Mouse (Mus musculus) CH12.LX (cell line): Measurements from ENCODE around the gene Gatad1. TPM values are rescaled to one million over a fixed set of nuclear protein-coding genes. Genes with fewer than 3 reads are reported as not detected.

Experiments
- DNase-seq: peaks from one replicate; pipeline ENCODE4 v3.0.0-alpha.2; 2013; ENCODE audit errors: extremely low read depth
- H3K27ac ChIP-seq: 2 replicates; pipeline ENCODE4 v1.5.1; 2012; ENCODE audit warnings: low read depth, mild to moderate bottlenecking, control low read depth, moderate library complexity; ENCODE audit not compliant: insufficient read depth
- H3K27me3 ChIP-seq: replicated peaks from 2 replicates; pipeline ENCODE3; 2012; ENCODE audit warnings: inconsistent platforms
- H3K36me3 ChIP-seq, 2 experiments: replicated peaks in 1 of 2; 2 replicates each; pipeline versions ENCODE3 to v1.6.1; 2012; ENCODE audit warnings: inconsistent platforms in 1 of 2, low read length in 1 of 2, mild to moderate bottlenecking in 1 of 2, mixed read lengths in 1 of 2, moderate library complexity in 1 of 2; ENCODE audit not compliant: control insufficient read depth in 1 of 2, insufficient read depth in 1 of 2
- H3K4me1 ChIP-seq, 2 experiments: 2 replicates each; pipeline ENCODE4 v1.6.1; 2012; ENCODE audit warnings: inconsistent platforms in 1 of 2, moderate library complexity in 1 of 2; ENCODE audit not compliant: insufficient read depth in 2 of 2, control insufficient read depth in 1 of 2
- H3K4me2 ChIP-seq: 2 replicates; pipeline ENCODE4 v1.6.1; 2012; ENCODE audit warnings: low read depth, mild to moderate bottlenecking, control low read depth; ENCODE audit not compliant: poor library complexity, insufficient read depth, severe bottlenecking
- H3K4me3 ChIP-seq, 3 experiments: fragments of 150-350 bp in 1 of 3; sonication (generic) in 1 of 3; replicated peaks in 1 of 3; 2 replicates each; pipeline versions ENCODE3 to v1.5.1; 2011 to 2012; ENCODE audit warnings: low read depth in 2 of 3, low read length in 2 of 3, mild to moderate bottlenecking in 2 of 3, moderate library complexity in 2 of 3, control low read depth in 1 of 3, improper control_type of control experiment in 1 of 3, inconsistent platforms in 1 of 3, mixed read lengths in 1 of 3; ENCODE audit not compliant: poor library complexity in 1 of 3
- H3K79me2 ChIP-seq: replicated peaks from 2 replicates; pipeline ENCODE4 v1.6.1; 2012; ENCODE audit warnings: mild to moderate bottlenecking, moderate library complexity; ENCODE audit not compliant: control insufficient read depth, poor library complexity, insufficient read depth, severe bottlenecking; ENCODE audit errors: extremely low read depth
- H3K9ac ChIP-seq: 2 replicates; pipeline ENCODE4 v1.6.1; 2012; ENCODE audit warnings: low read depth, mild to moderate bottlenecking, control low read depth, moderate library complexity; ENCODE audit not compliant: insufficient read depth
- H3K9me3 ChIP-seq: replicated peaks from 2 replicates; pipeline ENCODE3; 2012; ENCODE audit warnings: low read length, inconsistent platforms, mixed read lengths
- CHD1 ChIP-seq: IDR thresholded peaks from 2 replicates; pipeline ENCODE4 v1.6.1; 2012; ENCODE audit warnings: low read depth, low read length, improper control_type of control experiment, inconsistent platforms
- ELF1 ChIP-seq: IDR thresholded peaks from 2 replicates; pipeline ENCODE4 v1.6.1; 2014; ENCODE audit warnings: low read depth, mild to moderate bottlenecking, inconsistent platforms, low read length, improper control_type of control experiment
- EP300 ChIP-seq: IDR thresholded peaks from 2 replicates; pipeline ENCODE4 v1.6.1; 2011; ENCODE audit warnings: low read length, improper control_type of control experiment
- GABPA ChIP-seq: IDR thresholded peaks from 2 replicates; pipeline ENCODE4 v1.6.1; 2012; ENCODE audit warnings: low read depth, low read length, improper control_type of control experiment, inconsistent platforms; ENCODE audit not compliant: insufficient replicate concordance
- IRF4 ChIP-seq: IDR thresholded peaks from 2 replicates; pipeline ENCODE4 v1.6.1; 2014; ENCODE audit warnings: low read depth, mild to moderate bottlenecking, inconsistent platforms, low read length, improper control_type of control experiment
- JUN ChIP-seq: IDR thresholded peaks from 2 replicates; pipeline ENCODE4 v1.6.1; 2011; ENCODE audit warnings: low read depth, mild to moderate bottlenecking, low read length, improper control_type of control experiment, moderate library complexity; ENCODE audit not compliant: insufficient read depth
- KAT2A ChIP-seq: IDR thresholded peaks from 2 replicates; pipeline ENCODE4 v1.6.1; 2012; ENCODE audit warnings: low read length, improper control_type of control experiment, inconsistent platforms; ENCODE audit not compliant: insufficient replicate concordance
- MAFK ChIP-seq: IDR thresholded peaks from 2 replicates; pipeline ENCODE4 v1.6.1; 2011; ENCODE audit warnings: low read length, improper control_type of control experiment; ENCODE audit not compliant: insufficient replicate concordance
- MYC ChIP-seq: IDR thresholded peaks from 2 replicates; pipeline ENCODE4 v1.6.1; 2011; ENCODE audit warnings: low read depth, mild to moderate bottlenecking, improper control_type of control experiment, low read length
- RCOR1 ChIP-seq: conservative IDR thresholded peaks from 2 replicates; pipeline ENCODE4 v1.6.1; 2012; ENCODE audit warnings: low read depth, mild to moderate bottlenecking, inconsistent platforms, low read length, improper control_type of control experiment
- SIN3A ChIP-seq: IDR thresholded peaks from 2 replicates; pipeline ENCODE4 v1.6.1; 2012; ENCODE audit warnings: low read length, improper control_type of control experiment, inconsistent platforms
- USF1 ChIP-seq: IDR thresholded peaks from 2 replicates; pipeline ENCODE4 v1.6.1; 2014; ENCODE audit warnings: low read depth, mild to moderate bottlenecking, inconsistent platforms, low read length, improper control_type of control experiment
- ZC3H11A ChIP-seq: IDR thresholded peaks from 2 replicates; pipeline ENCODE4 v1.6.1; 2012; ENCODE audit warnings: low read depth, mild to moderate bottlenecking, inconsistent platforms, low read length, improper control_type of control experiment
- ZKSCAN1 ChIP-seq: IDR thresholded peaks from 2 replicates; pipeline ENCODE4 v1.6.1; 2012; ENCODE audit warnings: low read depth, inconsistent platforms, low read length, improper control_type of control experiment, borderline replicate concordance
- ZNF384 ChIP-seq: IDR thresholded peaks from 2 replicates; pipeline ENCODE4 v1.6.1; 2012; ENCODE audit warnings: low read depth, low read length, improper control_type of control experiment, inconsistent platforms
- dilution Hi-C: fragments of 300-500 bp; cut with MboI; formaldehyde crosslinking; loops from 2 replicates; pipeline ENCODE4 v1.14.3; 2020; ENCODE audit warnings: low sequenced_read_pairs; ENCODE audit not compliant: extremely low pct_unique_long_range_greater_than_20kb, extremely low pct_ligation_motif_present
- in situ Hi-C: fragments of 300-500 bp; cut with MboI; formaldehyde crosslinking; loops from 3 replicates; pipeline ENCODE4 v1.14.3; 2019; ENCODE audit warnings: low sequenced_read_pairs, low pct_ligation_motif_present, low pct_unique_long_range_greater_than_20kb, mixed read lengths
- polyA plus RNA-seq: library from polyadenylated mRNA; unstranded; fragments of >175 nt; gene quantifications from 2 replicates; pipeline ENCODE4 v1.2.1, GENCODE M21; 2012; ENCODE audit warnings: low read depth; ENCODE audit not compliant: insufficient read length
- total RNA-seq, 2 experiments: library from RNA; depleted of rRNA; stranded (reverse); fragments of 300-350 nt in 1 of 2; fragments of >200 nt in 1 of 2; gene quantifications; 2 replicates each; pipeline ENCODE4 v1.2.3; 2012 to 2014

Gatad1 gene
- total and polyA plus RNA-seq, 3 experiments, result 51.2 to 133 (median 97.3) TPM

DNA sequence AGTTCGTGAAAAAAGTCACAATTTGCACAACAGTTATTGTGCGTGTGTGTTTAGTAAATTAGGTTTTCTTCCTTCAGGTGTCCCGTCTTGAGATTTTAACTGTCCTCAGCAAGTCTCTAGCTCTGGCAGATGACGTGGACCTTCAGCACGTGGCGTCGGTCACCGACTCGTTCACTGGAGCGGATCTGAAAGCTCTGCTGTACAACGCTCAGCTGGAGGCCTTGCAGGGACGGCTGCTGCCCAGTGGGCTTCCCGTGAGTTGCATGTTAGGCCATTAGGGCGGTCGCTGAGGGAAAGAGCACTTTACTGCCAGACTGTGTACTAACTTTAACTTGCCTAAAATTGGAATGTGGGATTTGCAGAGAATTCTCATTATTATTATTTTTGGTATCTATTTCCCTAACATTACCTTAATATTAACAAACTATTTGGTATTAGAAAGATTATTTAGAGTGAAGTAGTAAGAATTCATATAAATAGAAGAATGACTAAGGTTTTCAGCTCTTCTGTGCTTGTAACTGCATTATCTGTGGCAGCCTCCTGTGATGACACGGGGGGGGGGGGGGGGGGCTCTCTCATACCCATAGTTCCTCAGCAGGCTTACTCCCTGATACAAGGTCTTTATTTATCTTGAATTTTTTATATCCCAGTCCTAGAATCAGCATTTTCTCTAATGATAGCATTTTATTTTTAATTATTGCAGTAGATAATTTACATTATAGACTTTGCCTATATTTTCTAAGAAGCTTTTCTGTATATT, 25.3 kb downstream of the Gatad1 start:
- Histone ChIP-seq H3K4me1 (peaks cover 0 to 3% of the 10 kb centered on the region in 2 experiments; a peak in 1 of 4 replicates), H3K9ac (no peak overlapping the region), H3K9me3 (no peaks in the 10 kb centered on the region), H3K4me2 (no peak overlapping the region), H3K79me2 (no peaks in the 10 kb centered on the region), H3K27me3 (no peaks in the 10 kb centered on the region), H3K4me3 (no peak overlapping the region), H3K36me3 (peaks cover 12 to 65% of the 10 kb centered on the region in 2 experiments), H3K27ac (no peak overlapping the region)
- in situ Hi-C loops, result loop anchor here (25.0 kb wide), 1 partner anchor 556 kb away; the partner anchor contains the start of gene Mterf1b
- DNase-seq, result no peak
- dilution Hi-C loops, result no loop called here
- no peak for TF ChIP-seq USF1
- TF ChIP-seq ZNF384, result no peak
- TF ChIP-seq EP300, result no peak

GRCm38 (mm10) chr5:3630055-3630454, 26.9 kb downstream of the Gatad1 start:
- Histone ChIP-seq H3K36me3 (peaks cover 15 to 66% of the 10 kb centered on the region in 2 experiments), H3K9me3 (no peaks in the 10 kb centered on the region), H3K27me3 (no peaks in the 10 kb centered on the region), H3K9ac (no peak overlapping the region), H3K4me1 (peaks cover 0 to 3% of the 10 kb centered on the region in 2 experiments; a peak in 1 of 4 replicates), H3K79me2 (no peaks in the 10 kb centered on the region), H3K4me2 (no peak overlapping the region), H3K4me3 (no peak overlapping the region), H3K27ac (no peak overlapping the region)
- TF ChIP-seq ZC3H11A, result no peak
- no peak for TF ChIP-seq ELF1
- no peak for TF ChIP-seq USF1
- no peak for TF ChIP-seq MYC
- no peak for TF ChIP-seq KAT2A
- no peak for TF ChIP-seq IRF4
- no peak for TF ChIP-seq MAFK
- no peak for TF ChIP-seq SIN3A
- no peak for TF ChIP-seq JUN
- TF ChIP-seq ZKSCAN1, result no peak
- no peak for TF ChIP-seq GABPA
- TF ChIP-seq CHD1, result no peak
- no peak for TF ChIP-seq RCOR1
- DNase-seq, result no peak
- dilution Hi-C loops, result no loop called here
- in situ Hi-C loops, result loop anchor here (25.0 kb wide), 1 partner anchor 557 kb away; the partner anchor contains the start of gene Mterf1b
